In the genomic region with DNA sequence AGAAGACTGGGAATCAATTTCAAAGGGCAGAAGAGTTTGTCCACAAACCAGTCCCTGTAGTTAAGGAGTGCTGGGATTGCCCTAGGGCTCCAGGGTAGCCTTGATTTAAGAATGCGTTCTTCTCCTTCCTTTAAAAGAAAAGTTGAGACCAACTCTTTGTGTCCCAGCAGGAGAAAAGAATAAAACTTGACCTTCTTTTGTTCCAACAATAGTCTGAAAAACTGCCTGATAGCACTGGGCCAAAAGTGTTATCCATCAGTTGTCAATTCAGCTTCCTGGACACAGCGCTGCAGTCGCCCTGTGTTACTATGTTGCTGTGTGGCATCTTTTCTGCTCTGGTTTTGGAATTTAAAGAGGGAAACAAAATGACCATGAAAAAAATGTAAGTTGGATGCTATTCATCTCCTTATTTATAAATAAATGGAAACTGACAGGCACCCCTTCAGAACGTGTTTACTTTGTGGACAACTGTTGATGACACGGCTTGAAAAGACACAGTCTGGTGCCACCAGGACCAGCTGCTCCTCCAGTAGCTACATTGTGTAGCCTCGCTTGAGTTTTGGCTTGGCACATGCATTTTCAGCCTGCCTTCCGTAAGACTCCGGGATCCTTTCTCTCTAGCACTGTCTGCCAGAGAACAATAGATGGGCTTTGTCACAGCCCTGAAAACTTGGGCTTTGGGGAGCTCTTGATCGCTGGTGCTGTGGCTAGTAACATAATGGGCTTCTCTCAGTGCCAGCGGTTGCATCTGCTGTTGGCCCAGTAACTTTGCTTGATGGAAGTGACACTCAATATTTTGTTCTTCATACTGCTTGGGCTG, we compare ENCODE assay signal across 11 mouse cellular contexts. TPM values are rescaled to one million over a fixed set of nuclear protein-coding genes. Genes with fewer than 3 reads are reported as not detected.
DNase-seq lines count a peak whose midpoint lies in the region; ATAC-seq and TF ChIP-seq lines count a peak whose summit lies in the region.
"Had no signal": no experiment of that assay in that cellular context is flagged by ENCODE, and none has a peak within 500 bp of the region (broad histone marks: within the 10 kb centered on the region; RNA-seq: fewer than 3 reads in every experiment).

No protein-coding gene starts in this region.

- H3K9ac ChIP-seq in hindbrain, embryonic 14.5 days: no peak overlapping the region
- H3K9ac ChIP-seq in midbrain, embryonic 14.5 days (replicated peaks; ENCODE audit: low read length): no peak overlapping the region
- H3K9ac ChIP-seq in intestine, postnatal 0 days (ENCODE audit: low read depth, low read length): no peak overlapping the region

- H3K27ac ChIP-seq in hindbrain, embryonic 14.5 days: no peak overlapping the region
- 0 out of 2 replicates have a peak overlapping the region, but pooled peaks have one; percentile 14 for H3K27ac ChIP-seq in midbrain, embryonic 14.5 days (replicated peaks; ENCODE audit: low read depth, low read length)
- H3K27ac ChIP-seq in intestine, postnatal 0 days (ENCODE audit: low read depth, low read length): no peak overlapping the region

- H3K36me3 ChIP-seq in hindbrain, embryonic 14.5 days (replicated peaks; ENCODE audit: control insufficient read depth, insufficient read depth): no peaks in the 10 kb centered on the region
- H3K36me3 ChIP-seq in midbrain, embryonic 14.5 days (ENCODE audit: control insufficient read depth, insufficient read depth, low read length): no peaks in the 10 kb centered on the region
- H3K36me3 ChIP-seq in intestine, postnatal 0 days (ENCODE audit: control insufficient read depth, insufficient read depth): no peaks in the 10 kb centered on the region

- ATAC-seq in hindbrain, embryonic 14.5 days (ENCODE audit: low FRiP score): peak; percentile 88; the same call in 1 of the 2 replicates
- ATAC-seq in midbrain, embryonic 14.5 days (ENCODE audit: low FRiP score, low TSS enrichment): peak; percentile 66; the same call in 1 of the 2 replicates
- no peak for ATAC-seq in intestine, postnatal 0 days

- intact Hi-C loops in gastrocnemius, postnatal 36 days (cut with DNase I): no loop called here

- no peak for TF ChIP-seq CTCF in intestine, postnatal 0 days (IDR thresholded peaks at IDR 0.05; ENCODE audit: low read depth)

- DNase-seq in gastrocnemius, postnatal 25 days: peak; percentile 22
- DNase-seq in gastrocnemius, postnatal 36 days: no peak
- peak; percentile 62 for DNase-seq in brain, adult 2 months (ENCODE audit: low read depth, low spot score)
- peak; percentile 47 for DNase-seq in hindbrain, embryonic 14.5 days (ENCODE audit: low spot score)
- peak; percentile 49 for DNase-seq in midbrain, embryonic 14.5 days
- DNase-seq in thymus, postnatal 4 days: no peak
- DNase-seq in T-cell, adult 2 months (ENCODE audit: low spot score): no peak

- WGBS in hindbrain, embryonic 14.5 days: 13% methylated on average over 10 of the region's 10 CpGs
- 17% methylated on average over 10 of the region's 10 CpGs for WGBS in midbrain, embryonic 14.5 days
- WGBS in intestine, postnatal 0 days: 65% methylated on average over 10 of the region's 10 CpGs

- no peak overlapping the region for H3K4me3 ChIP-seq in hindbrain, embryonic 14.5 days (replicated peaks; ENCODE audit: low read length)
- no peak overlapping the region for H3K4me3 ChIP-seq in midbrain, embryonic 14.5 days (replicated peaks; ENCODE audit: low read depth, low read length)
- H3K4me3 ChIP-seq in intestine, postnatal 0 days (ENCODE audit: low read depth, low read length): no peak overlapping the region

- no peaks in the 10 kb centered on the region for H3K27me3 ChIP-seq in hindbrain, embryonic 14.5 days (ENCODE audit: control insufficient read depth, insufficient read depth, low read length)
- H3K27me3 ChIP-seq in midbrain, embryonic 14.5 days (ENCODE audit: control insufficient read depth, insufficient read depth, low read length): no peaks in the 10 kb centered on the region
- H3K27me3 ChIP-seq in intestine, postnatal 0 days (replicated peaks; ENCODE audit: control insufficient read depth, insufficient read depth, low read length): no peaks in the 10 kb centered on the region

- H3K9me3 ChIP-seq in hindbrain, embryonic 14.5 days (ENCODE audit: control insufficient read depth, low read length): no peaks in the 10 kb centered on the region
- no peaks in the 10 kb centered on the region for H3K9me3 ChIP-seq in midbrain, embryonic 14.5 days (ENCODE audit: control insufficient read depth, low read length)
- H3K9me3 ChIP-seq in intestine, postnatal 0 days (ENCODE audit: control insufficient read depth): no peaks in the 10 kb centered on the region

- no peak overlapping the region for H3K4me2 ChIP-seq in hindbrain, embryonic 14.5 days (replicated peaks)
- no peak overlapping the region for H3K4me2 ChIP-seq in midbrain, embryonic 14.5 days (ENCODE audit: low read length)
- H3K4me2 ChIP-seq in intestine, postnatal 0 days (replicated peaks; ENCODE audit: low read depth): no peak overlapping the region

- H3K4me1 ChIP-seq in hindbrain, embryonic 14.5 days (replicated peaks; ENCODE audit: control insufficient read depth, insufficient read depth, low read length): no peaks in the 10 kb centered on the region
- no peaks in the 10 kb centered on the region for H3K4me1 ChIP-seq in midbrain, embryonic 14.5 days (ENCODE audit: control insufficient read depth, insufficient read depth, low read length)
- H3K4me1 ChIP-seq in intestine, postnatal 0 days (replicated peaks; ENCODE audit: control insufficient read depth, insufficient read depth, low read length): no peaks in the 10 kb centered on the region

RNA-seq across cellular contexts. Expression of a gene that starts 54.0 kb away (rescaled TPM):
- not detected for total RNA-seq in gastrocnemius, postnatal 25 days (2021)
- not detected for total RNA-seq in gastrocnemius, postnatal 36 days (2021)
- polyA plus RNA-seq in hindbrain, embryonic 14.5 days (2014; fragmentation: Nextera tagmentation; extraction: Ambion mirVana): not detected in 2 replicates
- not detected in 2 replicates for polyA plus RNA-seq in midbrain, embryonic 14.5 days (2014; fragmentation: Nextera tagmentation; extraction: Ambion mirVana)
- polyA plus RNA-seq in intestine, postnatal 0 days (2015; fragmentation: Nextera tagmentation; extraction: Ambion mirVana): not detected in 2 replicates
- total RNA-seq: left cerebral cortex, postnatal 14 days; megakaryocyte-erythroid progenitor cell, adult 5-6 weeks had no signal
- polyA plus RNA-seq: spleen, adult 2 months had no signal

Comparison
In these comparisons a context has a peak if more than half of its experiments do, and no peak if none do; other contexts are left out.
1. DNase-seq: peak in gastrocnemius, postnatal 25 days (single experiment), brain, adult 2 months (single experiment), hindbrain, embryonic 14.5 days (single experiment) and midbrain, embryonic 14.5 days (single experiment); none in gastrocnemius, postnatal 36 days (0 of 2), thymus, postnatal 4 days (single experiment) and T-cell, adult 2 months (single experiment).